Mouse (Mus musculus): ENCODE measurements around the gene Sema4a.

DNA sequence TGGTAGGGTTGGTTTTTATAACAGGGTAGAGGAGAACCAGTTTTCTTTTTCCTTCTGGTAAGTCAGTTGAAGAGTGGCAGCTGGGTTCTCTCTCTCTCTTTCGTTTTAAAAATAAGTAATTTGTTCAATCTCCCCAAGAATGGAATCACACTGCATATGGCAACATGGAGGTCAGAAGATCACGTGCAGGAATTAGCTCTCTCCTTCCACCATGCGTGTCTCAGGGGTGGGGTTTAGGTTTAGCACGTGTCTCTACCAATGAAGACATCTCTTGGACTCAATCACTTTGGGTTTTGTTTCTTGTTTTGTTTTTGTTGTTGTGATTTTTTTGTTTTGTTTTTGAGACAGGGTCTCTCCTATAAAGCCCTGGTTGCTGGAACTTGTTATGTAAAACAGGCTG lies 18.8 kb upstream of the Sema4a start:
- TF ChIP-seq CTCF (IDR thresholded peaks at IDR 0.05; ENCODE audit: extremely low read depth, insufficient read depth, low read length) (no peak), POLR2A (IDR thresholded peaks at IDR 0.05; ENCODE audit: extremely low read depth, insufficient read depth, low read length) (no peak)
